Mouse (Mus musculus) liver, embryonic 18 days (tissue): ENCODE results near the gene Olfr411. TPM values are rescaled to one million over a fixed set of nuclear protein-coding genes. Genes with fewer than 3 reads are reported as not detected.

Source experiments
- polyA plus RNA-seq: library from polyadenylated mRNA; depleted of rRNA; stranded (reverse); fragments of >200 nt; gene quantifications from 2 replicates; pipeline ENCODE4 v1.2.3, GENCODE M21; 2012; rRNA removed

Gene Olfr411
- polyA plus RNA-seq: not detected in 2 replicates

GRCm38 (mm10) chr11:74352550-74352949 is at the start of gene Olfr411:
TSS of gene Olfr411 (minus strand) at chr11:74352650.

GRCm38 (mm10) chr11:74361769-74362168 is 9.3 kb upstream of the Olfr411 start, which contains the start of gene Olfr412:
TSS of gene Olfr412 (plus strand) at chr11:74362069.

GRCm38 (mm10) chr11:74337931-74338330 is 14.5 kb downstream of the Olfr411 start, which contains the start of gene Olfr410:
TSS of gene Olfr410 (minus strand) at chr11:74338031.

Other genes starting within 250 kb of the Olfr411 start
- not detected in 2 replicates for gene Olfr401, start 238.9 kb downstream of the Olfr411 start, polyA plus RNA-seq
- gene Olfr402, start 199.1 kb downstream of the Olfr411 start, polyA plus RNA-seq: not detected in 2 replicates
- gene Olfr403, start 166.4 kb downstream of the Olfr411 start, polyA plus RNA-seq: not detected in 2 replicates
- gene Olfr43, start 141.3 kb downstream of the Olfr411 start, polyA plus RNA-seq: not detected in 2 replicates
- not detected in 2 replicates for gene Olfr406, start 92.8 kb downstream of the Olfr411 start, polyA plus RNA-seq
- gene Olfr59, start 68.9 kb downstream of the Olfr411 start, polyA plus RNA-seq: not detected in 2 replicates
- not detected in 2 replicates for gene Olfr410, start 14.6 kb downstream of the Olfr411 start, polyA plus RNA-seq
- not detected in 2 replicates for gene Olfr412, start 9.4 kb upstream of the Olfr411 start, polyA plus RNA-seq